Mouse (Mus musculus) effector memory CD4-positive, alpha-beta T cell, adult 5 months (primary cell): ENCODE measurements around the gene Spata1. TPM values are rescaled to one million over a fixed set of nuclear protein-coding genes. Genes with fewer than 3 reads are reported as not detected.

Experiments
- polyA plus RNA-seq: library from polyadenylated mRNA; unstranded; fragments of 100-300 nt; shearing (Covaris generic); gene quantifications from one replicate; pipeline ENCODE4 v1.2.1, GENCODE M21; 2017

Spata1 gene
- polyA plus RNA-seq: 5.1 TPM

DNA sequence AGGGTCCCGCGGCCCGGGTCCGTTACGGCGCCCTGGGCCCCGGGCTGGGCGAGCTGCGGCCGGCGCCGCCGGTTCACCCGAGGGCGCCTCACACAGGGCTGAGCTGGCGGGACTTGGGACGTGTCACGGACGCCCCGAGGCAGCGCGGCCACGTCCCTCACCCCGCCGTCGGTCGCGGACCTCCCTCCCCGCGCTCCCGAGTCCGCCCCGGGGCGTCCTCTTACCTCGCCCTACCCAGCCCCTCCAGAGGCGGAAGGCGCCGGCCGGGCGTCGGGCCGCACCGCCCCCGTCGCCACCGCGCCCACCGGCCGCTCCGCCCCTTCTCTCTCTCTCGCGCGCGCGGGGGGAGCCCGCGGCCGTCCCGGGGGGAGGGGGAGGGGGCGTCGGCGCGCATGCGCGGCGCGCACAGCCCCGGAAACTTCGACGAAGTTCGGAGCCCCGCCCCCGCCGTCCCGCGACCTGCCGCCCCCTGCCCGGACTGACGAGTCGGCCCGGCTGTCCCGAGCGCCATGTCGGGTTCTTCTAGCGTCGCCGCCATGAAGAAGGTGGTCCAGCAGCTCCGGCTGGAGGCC, at the start of gene Spata1, which contains the start of gene Gng5:
Gene Spata1 (minus strand): TSS at position 323 of the 572 bp plus-strand sequence.
Gene Gng5 (plus strand): TSS at position 377 of the 572 bp plus-strand sequence.

DNA sequence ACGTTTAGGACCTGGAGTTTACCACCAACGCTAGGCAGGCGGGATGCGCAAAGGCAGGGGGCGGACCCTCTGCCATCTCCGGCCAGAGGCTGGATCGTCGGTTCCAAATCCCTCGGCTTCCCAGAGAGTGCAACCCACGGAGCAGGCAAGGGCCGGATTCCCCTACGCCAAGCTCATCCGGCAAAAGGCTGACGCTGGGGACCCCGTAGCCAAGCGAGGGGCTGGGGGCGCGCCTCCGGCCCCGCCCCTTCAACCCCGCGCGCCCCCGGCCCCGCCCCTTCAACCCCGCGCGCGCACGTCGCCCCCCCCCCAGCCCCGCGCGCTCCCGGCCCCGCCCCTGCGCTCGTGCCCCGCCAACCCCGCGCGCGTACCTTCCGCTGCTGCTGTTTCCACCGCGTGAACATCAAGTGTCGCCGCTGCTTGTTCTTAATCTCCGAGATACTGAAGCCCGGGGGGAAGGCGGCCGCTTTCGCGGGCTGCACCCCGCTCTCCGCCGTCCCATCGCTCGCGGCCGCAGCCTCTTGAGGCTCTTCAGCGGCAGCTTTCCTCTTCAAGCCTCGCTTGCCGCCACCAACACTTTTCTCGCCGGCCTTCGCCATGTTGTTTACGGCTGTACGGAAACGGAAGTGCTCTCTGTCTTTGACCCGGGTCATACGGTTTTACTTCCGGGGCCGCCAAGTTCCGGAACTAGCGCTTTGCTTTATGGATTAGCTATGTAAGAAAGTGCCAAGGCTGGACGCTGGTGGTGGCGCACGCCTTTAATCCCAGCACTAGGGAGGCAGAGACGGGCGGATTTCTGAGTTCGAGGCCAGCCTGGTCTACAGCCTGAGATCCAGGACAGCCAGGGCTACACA, 21.5 kb upstream of the Spata1 start, which contains the start of gene Rpf1:
Gene Rpf1 (minus strand): TSS at position 632 of the 854 bp plus-strand sequence.

DNA sequence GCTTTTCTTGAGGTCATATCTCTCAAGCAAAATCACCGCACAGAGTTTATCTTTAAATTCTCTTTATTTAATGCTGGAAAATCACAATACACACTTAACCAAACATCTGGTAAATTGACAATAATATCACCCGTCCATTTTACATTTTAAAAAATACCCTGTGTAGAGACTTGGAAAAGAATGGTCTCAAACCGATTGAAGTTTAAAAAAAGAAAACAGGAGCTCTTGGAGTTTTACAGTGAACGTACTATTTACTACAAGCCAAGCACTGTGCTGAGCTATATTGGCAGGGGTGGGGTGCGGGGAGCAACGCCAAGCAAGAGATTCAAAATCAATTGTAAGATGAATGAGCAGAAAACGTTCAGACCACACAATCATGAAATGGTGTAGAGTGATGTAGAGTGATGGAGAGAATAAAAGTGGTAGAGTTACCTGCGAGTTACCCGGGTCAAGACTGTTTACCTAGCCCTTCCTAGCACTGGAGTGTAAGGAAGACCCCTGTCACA, 49.8 kb downstream of the Spata1 start, which contains the start of gene Ctbs:
Gene Ctbs (plus strand): TSS at position 51 of the 506 bp plus-strand sequence.

Other genes with a start within 250 kb of the Spata1 start
- 6.9 TPM for gene Ssx2ip, start 95.1 kb downstream of the Spata1 start, polyA plus RNA-seq
- gene Ctbs, start 50.0 kb downstream of the Spata1 start, polyA plus RNA-seq: 3.1 TPM
- 405 TPM for gene Gng5, start 54 bp upstream of the Spata1 start, polyA plus RNA-seq
- 87.1 TPM for gene Rpf1, start 21.7 kb upstream of the Spata1 start, polyA plus RNA-seq
- gene Uox, start 70.7 kb upstream of the Spata1 start, polyA plus RNA-seq: not detected
- not detected for gene Dnase2b, start 115.8 kb upstream of the Spata1 start, polyA plus RNA-seq
- not detected for gene 4930503B20Rik, start 151.6 kb upstream of the Spata1 start, polyA plus RNA-seq
- gene Samd13, start 185.8 kb upstream of the Spata1 start, polyA plus RNA-seq: not detected